ENCODE assay signal across 8 mouse cellular contexts in genomic region chr11:119942727-119943427, GRCm38 (mm10). TPM values are rescaled to one million over a fixed set of nuclear protein-coding genes. Genes with fewer than 3 reads are reported as not detected.
DNase-seq lines count a peak whose midpoint lies in the region; ATAC-seq and TF ChIP-seq lines count a peak whose summit lies in the region.

TSS of gene Baiap2 (plus strand) at chr11:119942763.

- peak; percentile 95 for ATAC-seq in forebrain, embryonic 15.5 days (replicated peaks)
- ATAC-seq in neutrophil, adult 5-6 weeks (ENCODE audit: extremely low read depth, insufficient number of reproducible peaks, low FRiP score, poor library complexity, severe bottlenecking) = peak; percentile 92

- no peaks in the 10 kb centered on the region for H3K27me3 ChIP-seq in forebrain, embryonic 15.5 days

- peaks cover 63% of the 10 kb centered on the region for H3K4me1 ChIP-seq in forebrain, embryonic 15.5 days
- peaks cover 24% of the 10 kb centered on the region for H3K4me1 ChIP-seq in lung, adult 2 months (ENCODE audit: control insufficient read depth, insufficient read depth, low read length)

- peak within 1 kb of the TSS; percentile 97 for H3K4me2 ChIP-seq in forebrain, embryonic 15.5 days (replicated peaks)

- TF ChIP-seq CTCF in lung, adult 2 months (IDR thresholded peaks at IDR 0.05; ENCODE audit: insufficient read depth, low read length) = no peak

- peak within 1 kb of the TSS; percentile 91 for H3K4me3 ChIP-seq in forebrain, embryonic 15.5 days
- H3K4me3 ChIP-seq in lung, adult 2 months (replicated peaks; ENCODE audit: extremely low read depth, low read depth, low read length) = peak within 1 kb of the TSS; percentile 100

- under 1% methylated on average over 75 of the region's 79 CpGs for WGBS in forebrain, embryonic 15.5 days
- under 1% methylated on average over 74 of the region's 79 CpGs for WGBS in lung, adult 2 months

- intact Hi-C loops in heart, postnatal 25 days (cut with DNase I) = loop anchor here (10.0 kb wide), 1 partner anchor 142 kb away; the partner anchor contains the start of gene Cep131

- H3K27ac ChIP-seq in forebrain, embryonic 15.5 days (replicated peaks) = peak within 1 kb of the TSS; percentile 93

- peak; percentile 96 for DNase-seq in ES-CJ7 (ENCODE audit: low read depth, low spot score)
- DNase-seq in cerebellum, adult 11 months = peak; percentile 98
- DNase-seq in heart, postnatal 25 days (ENCODE audit: low spot score) = peak; percentile 96
- peak; percentile 98 for DNase-seq in layer of hippocampus, adult 18-20 months (ENCODE audit: low spot score in 2 of 2)
- DNase-seq in lung, adult 2 months = peak; percentile 97
- DNase-seq in thymus, adult 18-20 months = peak; percentile 99

- peak within 1 kb of the TSS; percentile 73 for H3K9ac ChIP-seq in forebrain, embryonic 15.5 days (replicated peaks)

- H3K36me3 ChIP-seq in forebrain, embryonic 15.5 days = no peaks in the 10 kb centered on the region

- TF ChIP-seq POLR2A in lung, adult 2 months (IDR thresholded peaks at IDR 0.05; ENCODE audit: borderline replicate concordance, extremely low read depth, low read depth, low read length) = peak; percentile 99

- H3K9me3 ChIP-seq in forebrain, embryonic 15.5 days = no peaks in the 10 kb centered on the region

RNA-seq across cellular contexts. Expression of gene Baiap2, which starts in this region (rescaled TPM):
- polyA plus RNA-seq in forebrain, embryonic 15.5 days (2015; fragmentation: Nextera tagmentation; extraction: Ambion mirVana) = 28.1 and 34.0 TPM in 2 replicates
- 1 to 10 TPM; 7.1 to 8.0 TPM for total RNA-seq in heart, postnatal 25 days (2021)
- 100 to 1,000 TPM; 257 to 261 TPM for total RNA-seq in layer of hippocampus, adult 18-20 months (2021)
- polyA plus RNA-seq in lung, adult 2 months (2012; rRNA removed) = 83.7 and 92.9 TPM in 2 replicates
- total RNA-seq in neutrophil, adult 5-6 weeks (2017) = 8.2 and 14.7 TPM in 2 replicates

Comparison
In these comparisons a context has a peak if more than half of its experiments do, and no peak if none do; other contexts are left out.
1. Peak in every context shown above with its lines: DNase-seq, ATAC-seq, H3K4me3 ChIP-seq and H3K27ac ChIP-seq.
2. RNA of gene Baiap2 (total RNA-seq): 257 to 261 TPM in layer of hippocampus, adult 18-20 months; 8.2 to 14.7 TPM in neutrophil, adult 5-6 weeks and 7.1 to 8.0 TPM in heart, postnatal 25 days; every median in the first group is over 10 times any median in the second.